In the genomic region with DNA sequence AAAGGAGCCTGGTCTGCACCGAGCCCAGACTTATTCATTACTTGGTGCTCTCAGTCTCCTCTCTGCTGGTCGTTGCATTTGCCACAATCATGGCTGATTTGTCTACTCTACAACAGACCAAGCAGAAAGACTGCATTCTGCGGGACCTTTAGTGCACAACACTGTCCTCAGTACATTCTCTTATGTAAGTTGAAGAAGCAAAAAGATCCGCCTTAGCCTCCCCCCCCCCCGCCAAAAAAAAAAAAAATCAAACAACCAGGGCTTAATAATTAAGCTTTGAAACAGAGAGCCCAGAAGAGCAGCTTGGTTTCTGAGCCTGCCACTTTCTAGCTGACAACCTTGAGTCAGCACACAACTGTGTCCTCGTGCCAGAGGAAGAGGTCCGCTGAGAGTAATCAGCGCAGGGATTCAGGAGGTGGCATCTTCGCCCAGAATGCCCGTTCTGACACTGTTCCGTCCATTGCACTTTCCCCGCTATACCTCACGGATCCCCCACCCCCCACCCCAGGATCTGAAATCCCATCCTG, we compare ENCODE assay signal across 8 mouse cellular contexts. TPM values are rescaled to one million over a fixed set of nuclear protein-coding genes. Genes with fewer than 3 reads are reported as not detected.
DNase-seq lines count a peak whose midpoint lies in the region; ATAC-seq and TF ChIP-seq lines count a peak whose summit lies in the region.

No protein-coding gene starts in this region.

- no peaks in the 10 kb centered on the region for H3K27me3 ChIP-seq in erythroblast, embryonic 14.5 days (ENCODE audit: control insufficient read depth)
- H3K27me3 ChIP-seq in CH12.LX (replicated peaks) = no peaks in the 10 kb centered on the region
- H3K27me3 ChIP-seq in hindbrain, embryonic 10.5 days (ENCODE audit: insufficient read depth, poor library complexity, severe bottlenecking) = no peaks in the 10 kb centered on the region
- H3K27me3 ChIP-seq in limb, embryonic 15.5 days = no peaks in the 10 kb centered on the region
- no peaks in the 10 kb centered on the region for H3K27me3 ChIP-seq in stomach, embryonic 16.5 days (ENCODE audit: control insufficient read depth, insufficient read depth, low read length)

- no peak for DNase-seq in CH12.LX (ENCODE audit: extremely low read depth)
- DNase-seq in hindbrain, embryonic 10.5 days (ENCODE audit: low spot score) = no peak
- DNase-seq in spleen, adult 12 weeks (ENCODE audit: low spot score) = no peak
- no peak for DNase-seq in adrenal gland, adult 8-10 months

- peak overlapping the region; percentile 76 for H3K4me3 ChIP-seq in erythroblast, embryonic 14.5 days (replicated peaks)
- H3K4me3 ChIP-seq in CH12.LX (replicated peaks in 1 of 3; ENCODE audit: low read depth in 2 of 3, low read length in 2 of 3, poor library complexity in 1 of 3) = peak overlapping the region; percentile 65 to 91 (median 87)
- peak overlapping the region; percentile 91 for H3K4me3 ChIP-seq in hindbrain, embryonic 10.5 days
- H3K4me3 ChIP-seq in limb, embryonic 15.5 days = peak overlapping the region; percentile 87
- peak overlapping the region; percentile 74 for H3K4me3 ChIP-seq in stomach, embryonic 16.5 days (replicated peaks; ENCODE audit: low read length)

- TF ChIP-seq POLR2A in CH12.LX (IDR thresholded peaks at IDR 0.05; ENCODE audit: low read depth, low read length) = no peak

- dilution Hi-C loops in CH12.LX (cut with MboI; ENCODE audit: extremely low pct_ligation_motif_present, extremely low pct_unique_long_range_greater_than_20kb, low sequenced_read_pairs) = no loop called here

- H3K4me1 ChIP-seq in erythroblast, embryonic 14.5 days (ENCODE audit: control insufficient read depth) = peaks cover 27% of the 10 kb centered on the region
- H3K4me1 ChIP-seq in CH12.LX (ENCODE audit: control insufficient read depth in 1 of 2, insufficient read depth in 2 of 2) = peaks cover 6 to 17% of the 10 kb centered on the region in 2 experiments
- peaks cover 15% of the 10 kb centered on the region for H3K4me1 ChIP-seq in hindbrain, embryonic 10.5 days (replicated peaks)
- peaks cover 14% of the 10 kb centered on the region for H3K4me1 ChIP-seq in limb, embryonic 15.5 days
- peaks cover 8% of the 10 kb centered on the region for H3K4me1 ChIP-seq in stomach, embryonic 16.5 days (ENCODE audit: control insufficient read depth, insufficient read depth, low read length)

- 8% methylated on average over 13 of the region's 13 CpGs for WGBS in hindbrain, embryonic 10.5 days
- WGBS in limb, embryonic 15.5 days = 6% methylated on average over 13 of the region's 13 CpGs
- 6% methylated on average over 13 of the region's 13 CpGs for WGBS in stomach, embryonic 16.5 days

- TF ChIP-seq RAD21 in CH12.LX (IDR thresholded peaks at IDR 0.05; ENCODE audit: low read depth, low read length) = no peak

- H3K36me3 ChIP-seq in erythroblast, embryonic 14.5 days (ENCODE audit: control insufficient read depth) = peaks cover 34% of the 10 kb centered on the region
- peaks cover 26 to 42% of the 10 kb centered on the region in 2 experiments for H3K36me3 ChIP-seq in CH12.LX (replicated peaks in 1 of 2; ENCODE audit: control insufficient read depth in 1 of 2, insufficient read depth in 1 of 2, low read length in 1 of 2)
- H3K36me3 ChIP-seq in hindbrain, embryonic 10.5 days = peaks cover 35% of the 10 kb centered on the region
- H3K36me3 ChIP-seq in limb, embryonic 15.5 days = peaks cover 32% of the 10 kb centered on the region
- H3K36me3 ChIP-seq in stomach, embryonic 16.5 days (ENCODE audit: control insufficient read depth, insufficient read depth, low read length) = peaks cover 9% of the 10 kb centered on the region

- no peaks in the 10 kb centered on the region for H3K9me3 ChIP-seq in erythroblast, embryonic 14.5 days (ENCODE audit: control insufficient read depth, low read length)
- H3K9me3 ChIP-seq in CH12.LX (replicated peaks; ENCODE audit: low read length) = no peaks in the 10 kb centered on the region
- H3K9me3 ChIP-seq in hindbrain, embryonic 10.5 days = no peaks in the 10 kb centered on the region
- H3K9me3 ChIP-seq in limb, embryonic 15.5 days = no peaks in the 10 kb centered on the region
- H3K9me3 ChIP-seq in stomach, embryonic 16.5 days (replicated peaks; ENCODE audit: control insufficient read depth, low read length) = no peaks in the 10 kb centered on the region

- in situ Hi-C loops in CH12.LX (cut with MboI; ENCODE audit: low pct_ligation_motif_present, low pct_unique_long_range_greater_than_20kb, low sequenced_read_pairs) = loop anchor here (25.0 kb wide), 2 partner anchors 976 to 1126 kb away; a partner anchor contains a TSS

- no peak for TF ChIP-seq EP300 in CH12.LX (IDR thresholded peaks at IDR 0.05; ENCODE audit: low read length)

- TF ChIP-seq CTCF in CH12.LX (conservative IDR thresholded peaks at IDR 0.05 in 1 of 2, IDR thresholded peaks at IDR 0.05 in 1 of 2; ENCODE audit: low read depth in 2 of 2, low read length in 2 of 2) = no peak

- H3K9ac ChIP-seq in CH12.LX (ENCODE audit: insufficient read depth, low read depth) = peak overlapping the region; percentile 96
- H3K9ac ChIP-seq in limb, embryonic 15.5 days = peak overlapping the region; percentile 92
- H3K9ac ChIP-seq in stomach, embryonic 16.5 days (ENCODE audit: low read length) = peak overlapping the region; percentile 83

- H3K79me2 ChIP-seq in CH12.LX (replicated peaks; ENCODE audit: control insufficient read depth, extremely low read depth, insufficient read depth, poor library complexity, severe bottlenecking) = peaks cover 28% of the 10 kb centered on the region

- peak overlapping the region; percentile 85 for H3K4me2 ChIP-seq in CH12.LX (ENCODE audit: insufficient read depth, low read depth, poor library complexity, severe bottlenecking)
- peak overlapping the region; percentile 67 for H3K4me2 ChIP-seq in limb, embryonic 15.5 days
- peak overlapping the region; percentile 62 for H3K4me2 ChIP-seq in stomach, embryonic 16.5 days (ENCODE audit: low read depth, low read length)

- H3K27ac ChIP-seq in CH12.LX (ENCODE audit: insufficient read depth, low read depth) = no peak overlapping the region
- peak overlapping the region; percentile 89 for H3K27ac ChIP-seq in hindbrain, embryonic 10.5 days
- no peak overlapping the region for H3K27ac ChIP-seq in limb, embryonic 15.5 days
- H3K27ac ChIP-seq in stomach, embryonic 16.5 days (ENCODE audit: low read length) = peak overlapping the region; percentile 14

- ATAC-seq in erythroblast, adult 5-6 weeks (replicated peaks; ENCODE audit: low FRiP score, poor library complexity, severe bottlenecking) = no peak
- ATAC-seq in limb, embryonic 15.5 days (ENCODE audit: insufficient number of reproducible peaks, low FRiP score, low TSS enrichment, low read depth) = no peak
- ATAC-seq in stomach, embryonic 16.5 days (ENCODE audit: insufficient read depth, low FRiP score) = no peak

TF ChIP-seq in CH12.LX, 34 proteins besides CTCF, POLR2A, EP300 and RAD21:
- TF ChIP-seq JUND (conservative IDR thresholded peaks at IDR 0.05; ENCODE audit: low read depth, low read length) = no peak
- TF ChIP-seq ZNF384 (IDR thresholded peaks at IDR 0.05; ENCODE audit: low read depth, low read length) = 0 out of 2 replicates have a peak, but pooled peaks have one; percentile 13
- 0 out of 2 replicates have a peak, but pooled peaks have one; percentile 0 for TF ChIP-seq NRF1 (IDR thresholded peaks at IDR 0.05; ENCODE audit: low read depth, low read length)
- TF ChIP-seq UBTF (IDR thresholded peaks at IDR 0.05; ENCODE audit: low read depth, low read length) = no peak
- TF ChIP-seq IRF4 (IDR thresholded peaks at IDR 0.05; ENCODE audit: low read depth, low read length) = no peak
- TF ChIP-seq ZC3H11A (IDR thresholded peaks at IDR 0.05; ENCODE audit: low read depth, low read length) = no peak
- no peak for TF ChIP-seq TBP (conservative IDR thresholded peaks at IDR 0.05; ENCODE audit: low read depth, low read length)
- TF ChIP-seq RCOR1 (conservative IDR thresholded peaks at IDR 0.05; ENCODE audit: low read depth, low read length) = no peak

RNA-seq across cellular contexts. Expression of a gene that starts 0.6 kb away (rescaled TPM):
- polyA plus RNA-seq in erythroblast, embryonic 14.5 days (2012) = 0.12 and 0.14 TPM in 2 replicates
- total RNA-seq in erythroblast, adult 5-6 weeks (2015; ENCODE audit: low replicate concordance) = 1.3 and 3.1 TPM in 2 replicates
- total RNA-seq in erythroblast, adult 5-6 weeks (2017; ENCODE audit: low replicate concordance) = 1.5 and 5.3 TPM in 2 replicates
- total RNA-seq in CH12.LX (2012; rRNA removed) (15.9 and 17.0 TPM in 2 replicates), CH12.LX (2014; rRNA removed) (10.8 and 11.6 TPM in 2 replicates)
- polyA plus RNA-seq in CH12.LX (2012; ENCODE audit: insufficient read length, low read depth) = 18.4 and 18.9 TPM in 2 replicates
- polyA plus RNA-seq in hindbrain, embryonic 10.5 days (2016; fragmentation: Nextera tagmentation; extraction: Ambion mirVana) = 19.2 and 22.4 TPM in 2 replicates
- 17.0 and 19.4 TPM in 2 replicates for polyA plus RNA-seq in limb, embryonic 15.5 days (2015; fragmentation: Nextera tagmentation; extraction: Ambion mirVana)
- 14.9 and 16.9 TPM in 2 replicates for polyA plus RNA-seq in stomach, embryonic 16.5 days (2015; fragmentation: Nextera tagmentation; extraction: Ambion mirVana)
- total RNA-seq in adrenal gland, adult 8-10 months (2022) = 10 to 100 TPM; 18.7 to 27.7 (median 24.1) TPM

RNA-seq across cellular contexts. Expression of a gene that starts 0.6 kb away (rescaled TPM):
- 35.8 and 36.2 TPM in 2 replicates for polyA plus RNA-seq in erythroblast, embryonic 14.5 days (2012)
- total RNA-seq in erythroblast, adult 5-6 weeks (2015; ENCODE audit: low replicate concordance) = 843 and 907 TPM in 2 replicates
- 584 and 753 TPM in 2 replicates for total RNA-seq in erythroblast, adult 5-6 weeks (2017; ENCODE audit: low replicate concordance)
- 2,823 and 3,216 TPM in 2 replicates for total RNA-seq in CH12.LX (2012; rRNA removed)
- total RNA-seq in CH12.LX (2014; rRNA removed) = 7,057 and 7,430 TPM in 2 replicates
- 3,420 and 4,075 TPM in 2 replicates for polyA plus RNA-seq in CH12.LX (2012; ENCODE audit: insufficient read length, low read depth)
- 962 and 1,047 TPM in 2 replicates for polyA plus RNA-seq in hindbrain, embryonic 10.5 days (2016; fragmentation: Nextera tagmentation; extraction: Ambion mirVana)
- polyA plus RNA-seq in limb, embryonic 15.5 days (2015; fragmentation: Nextera tagmentation; extraction: Ambion mirVana) = 698 and 866 TPM in 2 replicates
- polyA plus RNA-seq in stomach, embryonic 16.5 days (2015; fragmentation: Nextera tagmentation; extraction: Ambion mirVana) = 701 and 860 TPM in 2 replicates
- total RNA-seq in adrenal gland, adult 8-10 months (2022) = 1,000 to 10,000 TPM; 1,357 to 1,834 (median 1,655) TPM

Comparison
In these comparisons a context has a peak if more than half of its experiments do, and no peak if none do; other contexts are left out.
1. H3K27ac ChIP-seq: peak in hindbrain, embryonic 10.5 days (single experiment) and stomach, embryonic 16.5 days (single experiment); none in CH12.LX (single experiment) and limb, embryonic 15.5 days (single experiment).
2. RNA of a gene that starts 0.6 kb away (polyA plus RNA-seq): 17.0 to 19.4 TPM in limb, embryonic 15.5 days, 19.2 to 22.4 TPM in hindbrain, embryonic 10.5 days, 18.4 to 18.9 TPM in CH12.LX and 14.9 to 16.9 TPM in stomach, embryonic 16.5 days; 0.12 to 0.14 TPM in erythroblast, embryonic 14.5 days; every median in the first group is over 10 times any median in the second.
3. RNA of a gene that starts 0.6 kb away (polyA plus RNA-seq): 3,420 to 4,075 TPM in CH12.LX, 962 to 1,047 TPM in hindbrain, embryonic 10.5 days, 698 to 866 TPM in limb, embryonic 15.5 days and 701 to 860 TPM in stomach, embryonic 16.5 days; 35.8 to 36.2 TPM in erythroblast, embryonic 14.5 days; every median in the first group is over 10 times any median in the second.
4. Peak in every context shown above with its lines, with median percentiles within 50 percentile points of each other: H3K4me3 ChIP-seq, H3K4me2 ChIP-seq and H3K9ac ChIP-seq.